Mouse (Mus musculus): ENCODE measurements around the gene H2-Ke6.
A peak's percentile ranks its signal among the peaks of the same experiment; 100 is the strongest.

Gene H2-Ke6

DNA sequence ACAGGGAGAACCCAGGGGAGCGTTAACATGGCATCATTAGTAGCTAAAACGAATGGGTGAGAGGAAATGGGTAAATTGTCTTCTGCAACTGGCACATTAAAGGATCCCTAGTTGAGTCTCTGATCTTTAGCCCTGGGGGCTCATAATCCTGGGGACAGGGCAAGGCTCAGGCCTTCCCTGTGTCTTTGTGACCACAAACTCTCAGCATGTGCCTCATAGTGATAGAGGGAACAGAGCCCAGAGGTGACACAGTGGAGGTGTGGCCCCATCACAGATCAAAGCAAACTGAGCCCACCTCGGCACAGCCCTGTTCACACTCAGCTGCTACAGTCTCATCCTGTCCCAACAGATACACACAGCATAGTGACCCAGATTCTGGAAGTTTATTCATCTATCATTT lies 32.2 kb downstream of the H2-Ke6 start:
- no peak for DNase-seq

DNA sequence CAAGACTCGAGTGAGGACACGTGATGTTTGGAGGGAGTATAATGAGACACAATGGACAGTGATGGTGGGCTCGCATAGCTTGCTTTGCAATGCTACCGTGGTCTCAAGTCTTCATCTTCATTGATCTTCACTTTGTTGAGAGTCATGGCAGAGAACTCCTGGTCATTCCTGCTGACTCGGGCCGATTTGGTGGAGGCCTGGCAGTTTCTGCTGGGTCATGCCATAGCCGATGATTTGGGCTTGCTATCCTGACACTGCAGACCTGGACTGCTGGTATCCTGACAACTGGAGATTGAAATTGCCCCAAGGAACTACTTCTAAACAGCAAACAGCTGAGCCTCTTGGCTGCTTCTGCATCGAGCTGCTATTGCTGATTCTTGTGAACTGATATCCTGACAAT lies 32.9 kb downstream of the H2-Ke6 start:
- no peak for DNase-seq

- peak; percentile 69 to 82 for DNase-seq
These were observed 35.8 kb downstream of the H2-Ke6 start for GRCm38 (mm10) chr17:33991788-33992664.

DNA sequence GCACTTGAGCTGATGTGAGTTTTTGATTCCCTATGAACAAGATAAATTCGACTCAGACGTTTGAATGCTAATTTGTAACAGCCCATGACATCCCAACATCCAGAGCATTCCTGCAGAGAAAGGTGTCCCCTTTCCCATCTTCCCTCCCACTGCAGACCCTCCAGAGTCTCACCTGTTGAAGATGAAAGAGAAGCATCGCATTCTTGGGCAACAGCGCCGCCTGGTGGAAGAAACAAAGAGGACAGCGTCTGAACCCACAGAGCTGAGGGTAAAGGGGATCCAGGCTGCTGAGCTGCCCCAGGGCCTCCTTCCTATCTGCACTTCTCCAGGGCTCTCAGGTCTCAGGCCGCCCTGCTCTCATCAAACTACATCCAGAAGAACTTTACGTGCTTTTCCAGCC lies 45.7 kb downstream of the H2-Ke6 start:
- DNase-seq, result peak; percentile 57 to 85

DNA sequence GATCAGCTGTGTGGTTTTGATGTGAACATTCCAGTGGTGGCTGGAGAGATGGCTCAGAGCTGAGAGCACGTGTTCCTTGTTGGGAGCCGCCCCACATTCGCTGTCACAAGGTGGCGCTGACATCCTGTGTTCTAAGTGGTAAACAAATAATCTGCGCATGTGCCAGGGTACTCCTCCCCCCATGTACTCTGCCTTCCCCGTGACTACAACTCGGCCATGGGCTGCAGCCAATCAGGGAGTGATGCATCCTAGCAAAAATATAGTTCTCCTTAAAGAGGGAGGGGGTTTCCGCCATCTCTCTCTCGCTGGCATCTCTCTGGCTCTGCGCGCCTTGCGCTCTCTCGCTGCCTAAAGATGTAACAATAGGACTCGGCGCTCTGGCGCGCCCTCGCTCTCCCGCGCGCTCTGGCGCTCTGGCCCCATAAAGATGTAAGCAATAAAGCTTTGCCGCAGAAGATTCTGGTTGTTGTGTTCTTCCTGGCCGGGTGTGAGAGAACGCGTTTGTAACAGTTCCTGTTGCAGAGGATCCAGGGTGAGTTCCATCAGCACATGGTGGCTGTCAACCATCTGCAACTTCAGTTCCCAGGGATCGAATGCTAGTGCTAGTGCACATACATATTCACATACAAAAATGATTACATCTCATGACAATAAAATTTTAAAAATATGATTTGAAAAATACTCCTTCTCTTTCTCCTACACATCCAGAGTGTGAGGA lies 46.5 kb downstream of the H2-Ke6 start:
- peak; percentile 93 to 96 for DNase-seq

- DNase-seq, result no peak
These were observed 47.5 kb downstream of the H2-Ke6 start for GRCm38 (mm10) chr17:33980181-33981035.

DNA sequence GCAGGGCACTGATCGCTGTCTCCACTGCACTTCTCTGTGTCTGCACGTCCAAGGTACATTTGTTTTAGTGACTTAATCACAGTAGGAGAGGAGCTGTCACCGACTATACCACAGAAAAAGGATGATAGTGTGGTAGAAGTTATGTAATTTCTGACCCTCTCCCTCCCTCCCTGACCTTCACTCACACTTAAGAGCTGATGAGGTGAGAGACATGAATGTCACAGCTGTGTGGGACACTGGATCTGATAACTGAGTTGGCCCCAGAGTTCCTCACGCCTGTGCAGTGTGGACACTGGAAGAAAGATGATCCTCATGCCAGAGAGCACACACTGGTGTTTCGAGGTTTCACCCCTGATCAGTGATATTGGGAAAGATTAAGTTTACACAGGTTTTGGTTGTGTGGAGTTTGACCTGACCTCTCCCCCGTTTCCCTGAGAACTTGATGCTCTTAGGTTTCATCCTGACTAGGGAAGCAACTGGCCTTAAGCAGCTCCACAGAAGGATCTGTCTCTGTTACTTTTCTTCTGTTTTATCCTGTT lies 48.3 kb downstream of the H2-Ke6 start:
- no peak for DNase-seq

- peak; percentile 91 to 96 for DNase-seq
These were observed 49.2 kb downstream of the H2-Ke6 start for GRCm38 (mm10) chr17:33978631-33979031.

DNA sequence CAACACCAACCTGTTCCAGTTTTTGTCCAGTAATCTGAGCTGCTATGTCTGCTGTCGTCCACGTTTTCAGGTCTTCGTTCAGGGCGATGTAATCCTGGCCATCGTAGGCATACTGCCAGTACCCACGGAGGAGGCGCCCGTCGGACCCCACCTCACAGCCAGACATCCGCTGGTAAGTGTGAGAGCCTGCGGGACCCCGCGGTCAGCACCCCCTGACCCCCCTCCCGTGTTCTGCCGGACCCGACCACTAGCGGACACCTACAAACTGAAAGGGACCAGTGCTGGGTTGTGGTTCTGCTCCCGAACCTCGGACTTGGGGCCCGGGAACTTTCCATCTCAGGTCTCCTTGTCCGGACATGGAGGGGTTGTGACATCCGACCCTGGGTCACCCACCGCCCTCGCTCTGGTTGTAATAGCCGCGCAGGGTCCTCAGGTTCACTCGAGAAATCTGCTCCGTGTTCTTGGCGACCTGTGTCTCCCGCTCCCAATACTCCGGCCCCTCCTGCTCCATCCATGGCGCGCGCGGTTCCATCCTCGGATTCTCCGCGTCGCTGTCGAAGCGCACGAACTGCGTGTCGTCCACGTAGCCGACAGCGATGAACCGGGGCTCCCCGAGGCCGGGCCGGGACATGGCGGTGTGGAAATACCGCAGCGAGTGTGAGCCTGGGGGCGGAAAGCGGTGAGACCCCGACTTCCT lies 49.9 kb downstream of the H2-Ke6 start:
- DNase-seq, result no peak

Data from kidney, postnatal 36 days (tissue).